Mouse (Mus musculus): ENCODE measurements around the gene Chmp2a.

The Chmp2a gene

DNA sequence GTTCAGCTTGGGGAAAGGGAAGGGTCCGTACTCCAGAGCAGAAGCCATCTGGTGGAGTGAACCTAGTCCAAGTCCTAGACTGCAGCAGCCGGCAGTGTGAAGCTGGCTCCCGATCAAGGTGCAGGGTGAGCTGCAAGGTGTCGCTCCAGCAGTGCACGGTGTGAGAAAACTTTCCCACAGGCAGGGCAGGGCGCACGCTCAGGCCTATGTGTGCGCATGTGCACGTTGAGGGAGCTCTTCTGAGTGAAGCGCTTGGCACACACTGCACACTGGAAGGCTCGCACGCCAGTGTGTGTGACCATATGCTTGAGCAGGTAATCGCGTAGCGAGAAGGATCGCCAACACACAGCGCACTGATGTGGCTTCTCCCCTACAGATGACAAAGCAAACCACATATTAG lies 28.6 kb downstream of the Chmp2a start:
- in situ Hi-C loops (cut with MboI, MseI) = loop anchor here (5.0 kb wide), 1 partner anchor 36 kb away; no protein-coding TSS in a partner anchor

- in situ Hi-C loops (cut with MboI, MseI) = no loop called here
These were observed 31.2 kb downstream of the Chmp2a start for GRCm38 (mm10) chr7:13003380-13003779.

- in situ Hi-C loops (cut with MboI, MseI) = no loop called here
These were observed 33.0 kb downstream of the Chmp2a start for GRCm38 (mm10) chr7:13001584-13001983.

DNA sequence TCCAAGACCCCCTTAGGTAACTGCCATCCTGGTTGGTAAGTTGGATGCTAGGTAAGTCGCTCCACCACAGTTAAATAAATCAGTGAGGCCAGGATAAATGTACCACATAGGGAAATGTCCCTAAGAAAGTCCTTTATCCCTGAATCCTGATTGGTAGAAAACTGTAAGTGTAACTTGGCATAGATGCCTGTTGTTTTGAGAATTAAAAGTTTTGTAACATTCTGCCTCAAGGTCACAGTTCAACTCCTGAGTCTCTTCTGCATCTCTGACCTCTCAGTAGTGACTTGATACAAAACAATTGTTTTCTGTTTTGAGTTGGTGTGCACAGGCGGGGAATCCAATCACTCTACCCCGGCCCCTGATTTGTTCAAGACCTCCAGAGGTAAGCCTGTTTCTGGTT lies 35.8 kb downstream of the Chmp2a start, which contains the start of gene Trim28:
TSS of gene Trim28 (plus strand) at position 264 of the 400 bp plus-strand sequence.
- in situ Hi-C loops (cut with MboI, MseI) = no loop called here

GRCm38 (mm10) chr7:12998053-12998452 lies 36.6 kb downstream of the Chmp2a start, which contains the start of gene Slc27a5:
Slc27a5 (minus strand) TSS chr7:12998192.
- in situ Hi-C loops (cut with MboI, MseI) = no loop called here

GRCm38 (mm10) chr7:12997230-12997629 lies 37.4 kb downstream of the Chmp2a start:
- in situ Hi-C loops (cut with MboI, MseI) = no loop called here

DNA sequence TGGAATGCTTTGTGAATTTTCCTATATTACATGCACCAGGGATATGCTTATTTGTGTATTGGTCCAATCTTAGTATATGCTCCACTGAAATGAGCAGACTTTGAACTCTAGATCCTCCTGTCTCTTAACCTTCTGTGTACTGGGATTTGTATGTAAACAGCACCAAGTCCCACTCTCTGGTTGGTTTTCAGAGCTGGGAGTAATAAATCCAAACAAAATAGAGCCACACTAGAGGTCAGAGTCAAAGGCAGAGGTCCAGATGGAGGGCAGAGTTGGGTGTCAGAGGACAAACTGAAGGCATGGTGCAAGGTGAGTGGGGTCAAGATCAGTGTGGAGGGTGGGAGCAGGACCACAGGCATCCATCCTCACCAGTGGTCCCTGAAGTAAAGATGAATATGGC lies 38.7 kb downstream of the Chmp2a start:
- in situ Hi-C loops (cut with MboI, MseI) = no loop called here

DNA sequence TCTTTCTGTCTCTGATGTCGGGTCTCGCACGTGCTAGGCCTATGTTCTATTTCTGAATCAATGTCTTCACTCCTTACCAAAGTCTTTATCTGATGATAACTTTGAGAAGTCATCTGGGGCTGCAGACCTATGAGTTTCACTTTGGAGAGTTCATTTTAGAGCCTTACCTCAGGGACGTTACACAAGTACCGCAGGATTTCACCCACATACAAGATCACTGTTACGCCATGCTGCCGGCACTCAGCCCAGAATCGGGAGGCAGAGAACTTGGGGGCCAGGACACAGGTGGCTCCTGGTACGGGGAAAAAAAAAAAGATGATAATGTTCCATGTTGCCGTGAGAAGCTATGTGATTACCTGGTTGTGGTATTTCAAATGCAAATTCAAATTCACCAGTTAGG lies 41.5 kb downstream of the Chmp2a start:
- in situ Hi-C loops (cut with MboI, MseI) = no loop called here

GRCm38 (mm10) chr7:12992222-12992621 lies 42.4 kb downstream of the Chmp2a start:
- in situ Hi-C loops (cut with MboI, MseI) = no loop called here

- in situ Hi-C loops (cut with MboI, MseI) = loop anchor here (10.0 kb wide), 1 partner anchor 307 kb away; no protein-coding TSS in a partner anchor
These were observed 47.0 kb downstream of the Chmp2a start for GRCm38 (mm10) chr7:12987409-12988189.

GRCm38 (mm10) chr7:12986906-12987305 lies 47.7 kb downstream of the Chmp2a start:
- in situ Hi-C loops (cut with MboI, MseI) = loop anchor here (10.0 kb wide), 1 partner anchor 308 kb away; no protein-coding TSS in a partner anchor

DNA sequence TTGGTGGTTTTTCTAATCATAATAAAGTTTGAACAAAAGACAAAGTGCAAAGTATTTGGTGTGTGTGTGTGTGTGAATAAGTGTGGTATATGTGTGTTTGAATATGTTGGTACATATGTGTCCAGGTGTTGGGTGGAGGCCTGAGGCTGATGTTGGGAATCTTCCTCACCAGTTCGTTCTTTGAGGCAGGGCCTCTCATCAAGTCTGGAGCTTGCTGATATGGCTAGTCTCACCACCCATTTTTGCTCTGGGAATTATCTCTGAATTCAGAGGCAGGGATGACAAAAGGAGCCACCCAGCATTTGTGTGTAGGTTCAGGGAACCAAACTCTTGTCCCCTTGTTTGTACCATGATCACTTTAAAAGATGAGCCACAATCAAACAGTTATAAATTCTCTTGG lies 48.9 kb downstream of the Chmp2a start:
- in situ Hi-C loops (cut with MboI, MseI) = loop anchor here (10.0 kb wide), 1 partner anchor 309 kb away; no protein-coding TSS in a partner anchor

Data from T-helper 1 cell (primary cell).